Mouse (Mus musculus) hindbrain, embryonic 14.5 days (tissue): ENCODE results near the gene Foxc1. TPM values are rescaled to one million over a fixed set of nuclear protein-coding genes. Genes with fewer than 3 reads are reported as not detected.

Experiments
- ATAC-seq: fragments of 200-750 bp; cut with Nextera tagmentation; 2 replicates; pipeline ENCODE4 v1.8.0; 2017; ENCODE audit warnings: moderate number of reproducible peaks, mild to moderate bottlenecking, moderate TSS enrichment, moderate library complexity; ENCODE audit not compliant: low FRiP score
- DNase-seq: peaks from one replicate; pipeline ENCODE4 v3.0.0-alpha.2; 2015; ENCODE audit warnings: low spot score
- H3K27ac ChIP-seq: fragments of 300-500 bp; sonication (generic); 2 replicates; pipeline ENCODE4 v1.5.1; 2014; ENCODE audit warnings: mild to moderate bottlenecking, moderate library complexity
- H3K27me3 ChIP-seq: fragments of 300-500 bp; sonication (generic); 2 replicates; pipeline ENCODE4 v1.6.1; 2014; ENCODE audit warnings: mild to moderate bottlenecking, low read length, mixed read lengths; ENCODE audit not compliant: control insufficient read depth, insufficient read depth
- H3K36me3 ChIP-seq: fragments of 300-500 bp; sonication (generic); replicated peaks from 2 replicates; pipeline ENCODE4 v1.6.1; 2014; ENCODE audit not compliant: control insufficient read depth, insufficient read depth
- H3K4me1 ChIP-seq: fragments of 300-500 bp; sonication (generic); replicated peaks from 2 replicates; pipeline ENCODE4 v1.6.1; 2014; ENCODE audit warnings: antibody characterized with exemption, low read length, mixed read lengths; ENCODE audit not compliant: control insufficient read depth, insufficient read depth
- H3K4me2 ChIP-seq: fragments of 300-500 bp; sonication (generic); replicated peaks from 2 replicates; pipeline ENCODE4 v1.6.1; 2014; ENCODE audit warnings: mild to moderate bottlenecking, moderate library complexity
- H3K4me3 ChIP-seq: fragments of 300-500 bp; sonication (generic); replicated peaks from 2 replicates; pipeline ENCODE4 v1.5.1; 2014; ENCODE audit warnings: mild to moderate bottlenecking, low read length
- H3K9ac ChIP-seq: fragments of 300-500 bp; sonication (generic); 2 replicates; pipeline ENCODE4 v1.6.1; 2014
- H3K9me3 ChIP-seq: fragments of 300-500 bp; sonication (generic); 2 replicates; pipeline ENCODE4 v1.6.1; 2016; ENCODE audit warnings: low read length; ENCODE audit not compliant: control insufficient read depth
- WGBS: fragments of 180-500 bp; shearing (Covaris S2); extraction: QIAGEN DNeasy Blood & Tissue Kit; methylation state at CpG from one replicate; pipeline ENCODE4 v1.1.7; 2014; 5-methylcytosine and 5-hydroxymethylcytosine counted together
- polyA plus RNA-seq: library from polyadenylated mRNA; unstranded; fragments of >200 nt; fragmentation: Nextera tagmentation; extraction: Ambion mirVana; gene quantifications from 2 replicates; pipeline ENCODE4 v1.2.1, GENCODE M21; 2014

Foxc1 gene
- polyA plus RNA-seq, 1 experiment from 2014 or later: 2.9 TPM

- ATAC-seq (no peak), DNase-seq (no peak)
- no peak overlapping the region for H3K9ac ChIP-seq
- WGBS: 63% methylated on average over 2 of the region's 2 CpGs
- no peaks in the 10 kb centered on the region for H3K36me3 ChIP-seq
- no peaks in the 10 kb centered on the region for H3K9me3 ChIP-seq
- no peak overlapping the region for H3K4me2 ChIP-seq
- no peak overlapping the region for H3K4me3 ChIP-seq
- H3K27me3 ChIP-seq: no peaks in the 10 kb centered on the region
- H3K27ac ChIP-seq: no peak overlapping the region
- H3K4me1 ChIP-seq: no peaks in the 10 kb centered on the region
Observed at GRCm38 (mm10) chr13:31853564-31853963, 47.1 kb downstream of the Foxc1 start.

GRCm38 (mm10) chr13:31854000-31854399 is 47.6 kb downstream of the Foxc1 start:
- Histone ChIP-seq H3K27me3 (no peaks in the 10 kb centered on the region), H3K9me3 (no peaks in the 10 kb centered on the region), H3K36me3 (no peaks in the 10 kb centered on the region), H3K4me1 (no peaks in the 10 kb centered on the region), H3K27ac (no peak overlapping the region), H3K9ac (no peak overlapping the region), H3K4me3 (no peak overlapping the region), H3K4me2 (no peak overlapping the region)
- DNase-seq (no peak), ATAC-seq (no peak)
- WGBS: 86% methylated on average over 4 of the region's 4 CpGs

GRCm38 (mm10) chr13:31860200-31860599 is 53.8 kb downstream of the Foxc1 start:
- H3K27me3 ChIP-seq: no peaks in the 10 kb centered on the region
- no peak overlapping the region for H3K4me2 ChIP-seq
- H3K4me3 ChIP-seq: no peak overlapping the region
- H3K27ac ChIP-seq: no peak overlapping the region
- no peaks in the 10 kb centered on the region for H3K4me1 ChIP-seq
- WGBS: 93% methylated on average over 5 of the region's 5 CpGs
- H3K9ac ChIP-seq: no peak overlapping the region
- no peaks in the 10 kb centered on the region for H3K9me3 ChIP-seq
- DNase-seq (no peak), ATAC-seq (no peak)
- H3K36me3 ChIP-seq: no peaks in the 10 kb centered on the region

Other genes with a start within 250 kb of the Foxc1 start
- not detected in 2 replicates for gene A530084C06Rik, start 247.3 kb upstream of the Foxc1 start, polyA plus RNA-seq
- gene Foxf2, start 180.8 kb upstream of the Foxc1 start, polyA plus RNA-seq: 5.3 and 6.2 TPM in 2 replicates